Mouse (Mus musculus): ENCODE results near the gene Ssxb2. TPM values are rescaled to one million over a fixed set of nuclear protein-coding genes. Genes with fewer than 3 reads are reported as not detected.

Gene Ssxb2
- polyA plus RNA-seq (2012; rRNA removed), result not detected in 2 replicates

DNA sequence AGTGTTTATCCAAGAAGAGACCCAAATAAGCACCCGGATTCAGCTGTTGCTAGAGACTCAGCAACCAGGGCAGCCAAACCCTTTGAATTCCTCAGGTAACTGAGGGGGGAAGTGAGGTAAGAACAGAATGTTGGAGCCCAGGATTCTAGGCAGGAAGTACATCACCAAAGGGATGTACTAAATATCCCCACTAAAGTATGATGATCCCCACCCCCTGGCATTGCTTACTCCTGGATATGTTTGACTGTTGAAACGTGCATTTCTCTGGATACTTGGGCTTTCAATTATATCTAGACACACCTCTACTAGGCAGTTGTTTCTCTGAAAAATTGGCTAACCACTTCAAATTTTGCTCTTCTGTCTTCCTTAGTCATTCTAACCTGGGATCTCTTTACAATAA is at the start of gene Ssxb2:
Gene Ssxb2 (minus strand): TSS at position 101 of the 400 bp plus-strand sequence.

DNA sequence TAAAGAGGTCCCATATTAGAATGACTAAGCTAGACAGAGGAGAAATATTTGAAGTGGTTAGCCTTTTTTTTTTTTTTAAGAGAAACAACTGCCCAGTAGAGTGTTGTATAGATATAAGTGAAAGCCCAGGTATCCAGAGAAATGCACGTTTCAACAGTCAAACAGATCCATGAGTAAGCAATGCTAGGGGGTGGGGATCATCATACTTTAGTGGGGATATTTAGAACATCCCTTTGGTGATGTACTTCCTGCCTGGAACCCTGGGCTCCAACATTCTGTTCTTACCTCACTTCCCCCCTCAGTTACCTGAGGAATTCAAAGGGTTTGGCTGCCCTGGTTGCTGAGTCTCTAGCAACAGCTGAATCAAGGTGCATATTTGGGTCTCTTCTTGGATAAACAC is 48.5 kb downstream of the Ssxb2 start, which contains the start of gene Ssxb1:
Gene Ssxb1 (plus strand): TSS at position 301 of the 400 bp plus-strand sequence.

Other genes starting within 250 kb of the Ssxb2 start
- 23.8 and 24.9 TPM in 2 replicates for gene Ftsj1, start 209.3 kb downstream of the Ssxb2 start, polyA plus RNA-seq (2012; rRNA removed)
- 0.57 and 3.1 TPM in 2 replicates for gene Slc38a5, start 190.6 kb downstream of the Ssxb2 start, polyA plus RNA-seq (2012; rRNA removed)
- not detected in 2 replicates for gene Ssxb10, start 134.3 kb downstream of the Ssxb2 start, polyA plus RNA-seq (2012; rRNA removed)
- gene Ssxb9, start 94.7 kb downstream of the Ssxb2 start, polyA plus RNA-seq (2012; rRNA removed), result not detected in 2 replicates
- gene Ssxb1, start 48.4 kb downstream of the Ssxb2 start, polyA plus RNA-seq (2012; rRNA removed), result not detected in 2 replicates
- gene Gm14459, start 63.2 kb upstream of the Ssxb2 start, polyA plus RNA-seq (2012; rRNA removed), result not detected in 2 replicates
- gene Ssxb6, start 86.5 kb upstream of the Ssxb2 start, polyA plus RNA-seq (2012; rRNA removed), result not detected in 2 replicates
- gene Ssxb3, start 130.1 kb upstream of the Ssxb2 start, polyA plus RNA-seq (2012; rRNA removed), result not detected in 2 replicates
- not detected in 2 replicates for gene Ssxb8, start 229.1 kb upstream of the Ssxb2 start, polyA plus RNA-seq (2012; rRNA removed)